Mouse (Mus musculus): Measurements from ENCODE around the gene Aste1.
A peak's percentile ranks its signal among the peaks of the same experiment; 100 is the strongest.

Gene Aste1

GRCm38 (mm10) chr9:105395218-105395627 lies at the start of gene Aste1, which contains the start of gene Nek11:
Gene Aste1 (plus strand): TSS chr9:105395392.
Gene Nek11 (minus strand): TSS chr9:105395524.
- DNase-seq = peak; percentile 92

GRCm38 (mm10) chr9:105348242-105349031 lies 46.8 kb upstream of the Aste1 start:
- DNase-seq = no peak

GRCm38 (mm10) chr9:105349034-105349433 lies 46.2 kb upstream of the Aste1 start:
- peak; percentile 53 for DNase-seq

GRCm38 (mm10) chr9:105362181-105362580 lies 33.0 kb upstream of the Aste1 start:
- no peak for DNase-seq

GRCm38 (mm10) chr9:105363520-105364231 lies 31.5 kb upstream of the Aste1 start:
- DNase-seq = peak; percentile 87

- no peak for DNase-seq
Observed at GRCm38 (mm10) chr9:105366199-105366598, 29.0 kb upstream of the Aste1 start.

GRCm38 (mm10) chr9:105368605-105369004 lies 26.6 kb upstream of the Aste1 start:
- DNase-seq = no peak

- no peak for DNase-seq
Observed at GRCm38 (mm10) chr9:105374361-105374760, 20.8 kb upstream of the Aste1 start.

- no peak for DNase-seq
Observed at GRCm38 (mm10) chr9:105376411-105376810, 18.8 kb upstream of the Aste1 start.

GRCm38 (mm10) chr9:105376954-105377530 lies 18.1 kb upstream of the Aste1 start:
- no peak for DNase-seq

GRCm38 (mm10) chr9:105377622-105378021 lies 17.6 kb upstream of the Aste1 start:
- no peak for DNase-seq

- DNase-seq = no peak
Observed at GRCm38 (mm10) chr9:105379533-105380145, 15.6 kb upstream of the Aste1 start.

GRCm38 (mm10) chr9:105387403-105387802 lies 7.8 kb upstream of the Aste1 start:
- DNase-seq = no peak

GRCm38 (mm10) chr9:105389289-105389688 lies 5.9 kb upstream of the Aste1 start:
- DNase-seq = peak; percentile 35

- DNase-seq = no peak
Observed at GRCm38 (mm10) chr9:105390616-105391015, 4.6 kb upstream of the Aste1 start.

- no peak for DNase-seq
Observed at GRCm38 (mm10) chr9:105394720-105395119, 472 bp upstream of the Aste1 start.

- DNase-seq = no peak
Observed at GRCm38 (mm10) chr9:105408549-105408948, 13.4 kb downstream of the Aste1 start.

GRCm38 (mm10) chr9:105459032-105459431 lies 63.8 kb downstream of the Aste1 start:
- DNase-seq = peak; percentile 30

- DNase-seq = no peak
Observed at GRCm38 (mm10) chr9:105461496-105461895, 66.3 kb downstream of the Aste1 start.

Measured in layer of hippocampus, adult 9-11 months (tissue).